In genomic region chr11:69900471-69901405, GRCm38 (mm10) we compare ENCODE assay signal across 8 mouse cellular contexts. TPM values are rescaled to one million over a fixed set of nuclear protein-coding genes. Genes with fewer than 3 reads are reported as not detected.
DNase-seq lines count a peak whose midpoint lies in the region; ATAC-seq lines count a peak whose summit lies in the region.

2810408A11Rik (minus strand) TSS chr11:69900987.
Neurl4 (plus strand) TSS chr11:69901072.

- DNase-seq in gastrocnemius, adult 8-10 months (ENCODE audit: low spot score in 2 of 2) = peak; percentile 75 to 81
- peak; percentile 98 for DNase-seq in hindlimb bud, embryonic 11.5 days (ENCODE audit: extremely low spot score, low read depth, low spot score)
- peak; percentile 65 to 90 for DNase-seq in left cerebral cortex, adult 8-10 months (ENCODE audit: low spot score in 2 of 2)
- DNase-seq in right cerebral cortex, postnatal 10 days (ENCODE audit: low spot score in 2 of 2) = peak; percentile 95 to 96
- peak; percentile 86 to 87 for DNase-seq in urinary bladder, postnatal 4 days (ENCODE audit: low spot score in 2 of 2)

- peak within 1 kb of the TSS; percentile 97 for H3K4me3 ChIP-seq in megakaryocyte, embryonic 14.5 days (replicated peaks)

- peak; percentile 96 for ATAC-seq in activated CD4-positive, CD25-positive, alpha-beta regulatory T cell, adult 4 months
- peak; percentile 82 for ATAC-seq in common myeloid progenitor, adult 5-6 weeks (replicated peaks; ENCODE audit: low read depth, poor library complexity, severe bottlenecking)

- peaks cover 27% of the 10 kb centered on the region for H3K36me3 ChIP-seq in megakaryocyte, embryonic 14.5 days (replicated peaks; ENCODE audit: low read length)

- no peaks in the 10 kb centered on the region for H3K27me3 ChIP-seq in megakaryocyte, embryonic 14.5 days (replicated peaks)

- peaks cover 58% of the 10 kb centered on the region for H3K4me1 ChIP-seq in megakaryocyte, embryonic 14.5 days

- H3K9me3 ChIP-seq in megakaryocyte, embryonic 14.5 days = no peaks in the 10 kb centered on the region

RNA-seq across cellular contexts. Expression of gene 2810408A11Rik, which starts in this region (rescaled TPM):
- 1 to 10 TPM; 1.1 to 1.2 TPM for polyA plus RNA-seq in activated CD4-positive, CD25-positive, alpha-beta regulatory T cell, adult 4 months (2017; shearing (Covaris generic))
- 5.5 and 5.9 TPM in 2 replicates for total RNA-seq in common myeloid progenitor, adult 5-6 weeks (2017)
- total RNA-seq in gastrocnemius, adult 8-10 months (2022) = 1 to 10 TPM in 1 of 4 experiments, under 1 TPM in 3; 0.22 to 1.1 (median 0.57) TPM
- total RNA-seq in left cerebral cortex, adult 8-10 months (2022) = 1 to 10 TPM in 1 of 4 experiments, under 1 TPM in 3; 0.39 to 1.1 (median 0.56) TPM
- polyA plus RNA-seq in megakaryocyte, embryonic 14.5 days (2012; ENCODE audit: insufficient read depth, low replicate concordance) = 0.25 TPM in 1 of 2 replicates, not detected in the other

RNA-seq across cellular contexts. Expression of gene Neurl4, which starts in this region (rescaled TPM):
- 1 to 10 TPM; 7.9 to 8.0 TPM for polyA plus RNA-seq in activated CD4-positive, CD25-positive, alpha-beta regulatory T cell, adult 4 months (2017; shearing (Covaris generic))
- 26.9 and 32.3 TPM in 2 replicates for total RNA-seq in common myeloid progenitor, adult 5-6 weeks (2017)
- 10 to 100 TPM; 21.6 to 31.3 (median 25.5) TPM for total RNA-seq in gastrocnemius, adult 8-10 months (2022)
- 100 to 1,000 TPM in 3 of 4 experiments, 10 to 100 TPM in 1; 97.6 to 122 (median 112) TPM for total RNA-seq in left cerebral cortex, adult 8-10 months (2022)
- polyA plus RNA-seq in megakaryocyte, embryonic 14.5 days (2012; ENCODE audit: insufficient read depth, low replicate concordance) = 17.6 and 26.8 TPM in 2 replicates

Comparison
In these comparisons a context has a peak if more than half of its experiments do, and no peak if none do; other contexts are left out.
1. Peak in every context shown above with its lines: DNase-seq, ATAC-seq and H3K4me3 ChIP-seq.